Mouse (Mus musculus): ENCODE measurements around the gene Slc39a10.

GRCm38 (mm10) chr1:46854036-46854900, 38.4 kb downstream of the Slc39a10 start:
- no peak for TF ChIP-seq CTCF (IDR thresholded peaks at IDR 0.05; ENCODE audit: low read depth)
- TF ChIP-seq EP300 (optimal IDR thresholded peaks at IDR 0.05), result no peak
